Mouse (Mus musculus): ENCODE results near the gene Gna15. TPM values are rescaled to one million over a fixed set of nuclear protein-coding genes. Genes with fewer than 3 reads are reported as not detected.

Gna15 gene
- total and polyA plus RNA-seq, 2 experiments from 2014 or later = 1.3 to 1.6 TPM

DNA sequence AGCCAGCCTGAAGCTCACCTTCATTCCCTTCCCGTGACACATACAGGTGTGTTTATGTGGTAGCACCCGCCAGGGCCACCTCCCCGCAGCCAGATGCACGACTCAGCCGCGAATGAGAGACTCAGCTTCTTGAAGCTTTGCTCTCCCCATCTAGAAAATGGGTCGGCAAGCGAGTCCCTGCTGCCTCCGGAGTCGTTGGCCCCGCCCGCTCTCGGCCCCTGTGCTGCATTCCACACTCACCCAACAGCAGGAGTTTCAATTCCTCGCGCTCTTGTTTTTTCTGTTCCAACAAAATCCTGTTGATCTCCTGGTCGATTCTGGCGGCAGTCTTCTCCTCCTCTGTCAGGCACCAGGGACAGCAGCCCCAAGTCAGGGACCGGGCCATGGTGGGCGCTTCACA is 455 bp downstream of the Gna15 start:
- ATAC-seq (no peak), DNase-seq (no peak)
- no peak overlapping the region for H3K4me2 ChIP-seq (ENCODE audit: low read depth)
- no peaks in the 10 kb centered on the region for H3K9me3 ChIP-seq (ENCODE audit: low read length)
- TF ChIP-seq CTCF (IDR thresholded peaks at IDR 0.05; ENCODE audit: low read depth) = no peak
- H3K27me3 ChIP-seq (ENCODE audit: insufficient read depth, low read length) = no peaks in the 10 kb centered on the region
- no peak overlapping the region for H3K9ac ChIP-seq
- H3K27ac ChIP-seq (ENCODE audit: low read depth, low read length) = no peak overlapping the region
- peaks cover 9% of the 10 kb centered on the region; the same call in 1 of the 2 replicates for H3K36me3 ChIP-seq (ENCODE audit: insufficient read depth)
- WGBS = 26% methylated on average over 19 of the region's 19 CpGs
- H3K4me1 ChIP-seq (ENCODE audit: insufficient read depth) = no peaks in the 10 kb centered on the region
- H3K4me3 ChIP-seq (ENCODE audit: low read depth, low read length) = no peak overlapping the region

DNA sequence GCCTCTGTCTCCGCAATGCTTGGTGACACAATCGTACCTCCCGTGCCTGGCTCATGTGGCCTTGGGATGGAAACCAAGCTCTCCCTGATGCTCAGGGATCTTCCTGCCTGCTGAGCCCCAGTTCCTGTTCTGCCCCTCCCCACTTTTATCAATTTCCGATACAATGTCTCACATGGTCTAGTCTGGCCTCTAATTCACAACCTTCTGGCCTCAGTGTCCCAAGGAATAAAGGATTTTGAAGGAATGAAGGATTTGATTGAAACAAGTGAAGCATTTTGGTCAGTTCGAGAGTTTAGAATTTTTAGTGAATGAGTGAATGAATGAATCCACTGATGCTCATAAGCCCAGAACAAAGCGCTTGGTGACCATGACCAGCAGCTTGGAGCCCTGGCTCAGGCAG is 883 bp downstream of the Gna15 start:
- H3K9ac ChIP-seq = no peak overlapping the region
- H3K27ac ChIP-seq (ENCODE audit: low read depth, low read length) = no peak overlapping the region
- H3K9me3 ChIP-seq (ENCODE audit: low read length) = no peaks in the 10 kb centered on the region
- no peaks in the 10 kb centered on the region for H3K4me1 ChIP-seq (ENCODE audit: insufficient read depth)
- H3K27me3 ChIP-seq (ENCODE audit: insufficient read depth, low read length) = no peaks in the 10 kb centered on the region
- DNase-seq (no peak), ATAC-seq (no peak)
- H3K4me3 ChIP-seq (ENCODE audit: low read depth, low read length) = no peak overlapping the region
- H3K4me2 ChIP-seq (ENCODE audit: low read depth) = no peak overlapping the region
- H3K36me3 ChIP-seq (ENCODE audit: insufficient read depth) = peaks cover 5% of the 10 kb centered on the region; the same call in 1 of the 2 replicates
- no peak for TF ChIP-seq CTCF (IDR thresholded peaks at IDR 0.05; ENCODE audit: low read depth)
- 80% methylated on average over 6 of the region's 6 CpGs for WGBS

DNA sequence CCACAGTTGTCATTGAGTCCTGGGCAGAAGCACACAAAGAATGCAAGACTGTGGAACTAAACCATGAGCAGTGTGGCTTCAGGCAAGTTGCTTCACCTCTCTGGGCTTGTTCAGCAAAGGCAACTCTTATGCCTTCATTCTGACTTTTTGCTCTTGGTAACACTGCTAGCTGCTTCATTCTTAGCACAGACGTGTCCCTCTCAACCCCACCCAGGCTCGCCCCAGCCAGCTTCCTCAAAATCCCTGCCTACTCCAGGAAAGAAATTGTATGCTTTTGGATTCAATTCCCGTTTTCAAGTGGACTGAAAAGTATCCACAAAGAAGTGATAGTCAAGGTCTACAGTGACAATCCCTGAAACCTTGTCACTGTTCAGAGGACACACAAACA is 4.1 kb downstream of the Gna15 start:
- Histone ChIP-seq H3K27ac (ENCODE audit: low read depth, low read length) (no peak overlapping the region), H3K36me3 (ENCODE audit: insufficient read depth) (no peaks in the 10 kb centered on the region), H3K9me3 (ENCODE audit: low read length) (no peaks in the 10 kb centered on the region), H3K27me3 (ENCODE audit: insufficient read depth, low read length) (no peaks in the 10 kb centered on the region), H3K9ac (no peak overlapping the region), H3K4me2 (ENCODE audit: low read depth) (no peak overlapping the region), H3K4me3 (ENCODE audit: low read depth, low read length) (no peak overlapping the region), H3K4me1 (ENCODE audit: insufficient read depth) (no peaks in the 10 kb centered on the region)
- no peak for ATAC-seq
- DNase-seq = no peak
- no peak for TF ChIP-seq CTCF (IDR thresholded peaks at IDR 0.05; ENCODE audit: low read depth)
- whole genome bisulfite sequencing = 76% methylated on average over 3 of the region's 3 CpGs

DNA sequence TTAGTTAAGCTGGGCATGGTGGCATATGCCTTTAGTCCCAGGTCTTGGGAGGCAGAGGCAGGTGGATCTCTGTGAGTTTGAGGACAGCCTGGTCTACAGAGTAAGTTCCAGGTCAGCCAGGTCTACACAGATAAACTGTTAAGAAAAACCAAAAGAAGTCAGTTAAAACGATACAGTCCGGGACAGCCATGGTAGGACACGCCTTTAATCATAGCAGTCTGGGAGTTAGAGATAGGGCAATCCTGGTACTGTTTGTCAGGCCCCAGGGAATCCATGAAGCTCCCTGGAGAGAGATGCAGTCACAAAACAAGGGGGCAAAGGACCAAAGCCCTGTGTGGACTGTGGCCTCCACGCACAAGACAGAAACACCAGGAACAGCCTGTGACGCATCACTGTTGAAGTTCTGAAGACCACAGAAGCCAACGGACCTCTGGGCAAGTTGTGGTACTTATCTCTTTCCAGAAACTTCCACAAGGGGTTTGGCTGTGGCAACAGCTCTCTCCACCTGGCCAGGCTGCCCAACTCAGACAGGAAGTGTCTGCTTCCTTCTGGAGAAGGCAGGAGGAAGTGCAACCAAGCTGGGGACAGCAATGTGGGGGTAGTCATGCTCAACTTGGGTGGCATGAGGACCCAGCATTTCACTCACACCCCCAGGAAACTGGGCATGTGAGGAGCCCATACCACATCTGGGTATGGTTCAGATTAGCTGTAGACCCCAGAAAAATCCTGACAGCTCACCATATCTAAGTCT is 4.6 kb downstream of the Gna15 start:
- H3K4me1 ChIP-seq (ENCODE audit: insufficient read depth) = no peaks in the 10 kb centered on the region
- H3K27me3 ChIP-seq (ENCODE audit: insufficient read depth, low read length) = no peaks in the 10 kb centered on the region
- ATAC-seq = no peak
- no peak overlapping the region for H3K9ac ChIP-seq
- H3K4me2 ChIP-seq (ENCODE audit: low read depth) = no peak overlapping the region
- no peak for DNase-seq
- no peak for TF ChIP-seq CTCF (IDR thresholded peaks at IDR 0.05; ENCODE audit: low read depth)
- H3K9me3 ChIP-seq (ENCODE audit: low read length) = no peaks in the 10 kb centered on the region
- WGBS = 89% methylated on average over 6 of the region's 6 CpGs
- no peaks in the 10 kb centered on the region for H3K36me3 ChIP-seq (ENCODE audit: insufficient read depth)
- H3K4me3 ChIP-seq (ENCODE audit: low read depth, low read length) = no peak overlapping the region
- H3K27ac ChIP-seq (ENCODE audit: low read depth, low read length) = no peak overlapping the region

DNA sequence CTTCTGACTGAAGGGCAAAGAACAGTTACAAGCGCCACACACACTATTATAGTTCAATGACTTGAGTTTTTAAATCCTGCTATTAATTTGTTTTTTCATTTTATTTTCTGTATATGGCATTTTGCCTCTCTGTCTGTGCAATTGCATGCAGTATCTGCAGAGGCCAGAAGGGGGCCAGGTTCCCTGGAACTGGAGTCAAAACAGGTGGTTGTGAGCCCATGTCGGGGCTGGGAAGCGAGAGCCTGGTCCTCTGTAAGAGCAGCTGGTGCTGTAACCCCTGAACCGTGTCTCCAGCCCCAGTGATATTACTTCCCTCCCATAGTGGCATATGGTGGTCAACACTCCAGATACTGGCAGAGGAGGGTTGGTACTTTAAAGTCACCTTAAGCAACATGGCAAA is 5.5 kb downstream of the Gna15 start:
- no peak overlapping the region for H3K4me2 ChIP-seq (ENCODE audit: low read depth)
- H3K9ac ChIP-seq = no peak overlapping the region
- H3K4me3 ChIP-seq (ENCODE audit: low read depth, low read length) = no peak overlapping the region
- peak; percentile 60 for DNase-seq
- no peaks in the 10 kb centered on the region for H3K4me1 ChIP-seq (ENCODE audit: insufficient read depth)
- TF ChIP-seq CTCF (IDR thresholded peaks at IDR 0.05; ENCODE audit: low read depth) = peak; percentile 77
- H3K36me3 ChIP-seq (ENCODE audit: insufficient read depth) = no peaks in the 10 kb centered on the region
- H3K9me3 ChIP-seq (ENCODE audit: low read length) = no peaks in the 10 kb centered on the region
- ATAC-seq = peak; percentile 23; the same call in 1 of the 2 replicates
- H3K27me3 ChIP-seq (ENCODE audit: insufficient read depth, low read length) = no peaks in the 10 kb centered on the region
- WGBS = 15% methylated on average over 4 of the region's 4 CpGs
- H3K27ac ChIP-seq (ENCODE audit: low read depth, low read length) = no peak overlapping the region

DNA sequence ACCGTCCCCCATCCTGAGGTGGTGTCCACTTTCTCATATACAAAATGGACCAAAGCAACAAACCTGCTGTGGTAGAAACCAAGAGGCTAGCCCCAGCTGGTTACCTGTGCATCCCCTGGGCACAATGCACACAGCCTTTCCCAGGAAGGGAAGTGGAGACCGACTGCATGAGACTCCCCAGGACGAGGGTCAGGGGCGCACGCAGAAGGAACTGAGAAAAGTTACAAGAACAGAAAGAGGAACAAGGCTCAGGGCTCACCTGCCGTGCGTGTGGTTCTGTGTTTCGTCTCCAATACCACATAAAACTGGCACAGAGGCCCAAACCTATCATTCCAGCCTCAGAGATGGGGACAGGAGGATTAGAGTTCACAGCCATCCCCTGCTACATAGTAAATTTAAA is 6.8 kb downstream of the Gna15 start:
- Histone ChIP-seq H3K9ac (no peak overlapping the region), H3K27ac (ENCODE audit: low read depth, low read length) (no peak overlapping the region), H3K4me3 (ENCODE audit: low read depth, low read length) (no peak overlapping the region), H3K9me3 (ENCODE audit: low read length) (no peaks in the 10 kb centered on the region), H3K36me3 (ENCODE audit: insufficient read depth) (no peaks in the 10 kb centered on the region), H3K27me3 (ENCODE audit: insufficient read depth, low read length) (no peaks in the 10 kb centered on the region), H3K4me1 (ENCODE audit: insufficient read depth) (no peaks in the 10 kb centered on the region), H3K4me2 (ENCODE audit: low read depth) (no peak overlapping the region)
- TF ChIP-seq CTCF (IDR thresholded peaks at IDR 0.05; ENCODE audit: low read depth) = no peak
- 74% methylated on average over 8 of the region's 8 CpGs for WGBS
- no peak for DNase-seq
- ATAC-seq = no peak

DNA sequence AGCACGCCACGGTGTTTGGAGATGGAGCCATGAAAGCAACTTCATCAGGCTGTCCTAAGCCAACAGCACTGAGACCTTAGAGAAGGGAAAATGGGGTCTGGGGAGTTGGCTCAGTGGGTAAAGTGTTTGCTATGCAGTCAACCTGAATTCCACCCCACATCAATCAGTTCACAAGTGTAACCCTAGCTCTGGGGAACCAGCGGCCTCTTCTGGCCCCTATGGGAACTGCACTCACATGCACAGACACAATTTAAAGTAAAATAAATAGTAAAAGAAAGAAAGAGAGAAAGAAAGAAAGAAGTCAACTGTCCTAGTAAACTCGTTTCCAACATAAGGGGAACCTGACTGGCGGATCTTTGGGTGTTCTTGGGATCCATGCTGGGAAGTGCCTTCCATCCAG is 10.2 kb downstream of the Gna15 start:
- Histone ChIP-seq H3K4me1 (ENCODE audit: insufficient read depth) (no peaks in the 10 kb centered on the region), H3K4me3 (ENCODE audit: low read depth, low read length) (no peak overlapping the region), H3K36me3 (ENCODE audit: insufficient read depth) (no peaks in the 10 kb centered on the region), H3K4me2 (ENCODE audit: low read depth) (no peak overlapping the region), H3K9me3 (ENCODE audit: low read length) (no peaks in the 10 kb centered on the region), H3K9ac (no peak overlapping the region), H3K27me3 (ENCODE audit: insufficient read depth, low read length) (no peaks in the 10 kb centered on the region), H3K27ac (ENCODE audit: low read depth, low read length) (no peak overlapping the region)
- 86% methylated on average over 5 of the region's 5 CpGs for WGBS
- no peak for DNase-seq
- ATAC-seq = no peak
- no peak for TF ChIP-seq CTCF (IDR thresholded peaks at IDR 0.05; ENCODE audit: low read depth)

Data from forebrain, postnatal 0 days (tissue).